Mouse (Mus musculus): Measurements from ENCODE around the gene Ush1c. TPM values are rescaled to one million over a fixed set of nuclear protein-coding genes. Genes with fewer than 3 reads are reported as not detected.
"Not testable (repeated sequence)": the region's sequence is repeated elsewhere in the genome, so short reads cannot be mapped to it uniquely, and the experiment has no call there.

Ush1c gene
- polyA plus RNA-seq, 1 experiment from 2014 or later: 1.4 TPM

DNA sequence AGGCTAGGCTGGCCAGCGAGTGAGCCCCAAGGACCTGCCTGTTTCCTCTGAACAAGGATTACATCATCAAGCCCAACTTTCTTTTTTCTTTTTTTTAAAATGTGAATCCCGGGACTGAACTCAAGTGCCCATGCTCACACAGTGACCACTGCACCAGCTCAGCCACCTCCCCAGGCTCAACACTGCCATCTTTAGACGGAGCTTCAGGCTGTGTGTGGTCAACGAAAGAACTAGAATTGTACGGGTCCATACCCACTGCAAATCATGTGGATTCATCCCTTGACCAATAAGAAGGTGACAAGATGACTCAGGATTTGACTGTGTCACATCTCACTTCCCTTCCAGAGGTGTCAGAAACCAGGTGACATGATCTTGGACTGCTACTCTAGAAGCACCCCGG, 33.5 kb downstream of the Ush1c start:
- no peak for ATAC-seq (ENCODE audit: insufficient number of reproducible peaks, insufficient read depth, low FRiP score, low TSS enrichment, low read depth)
- no peak overlapping the region for H3K4me3 ChIP-seq
- no peaks in the 10 kb centered on the region for H3K36me3 ChIP-seq
- no peak overlapping the region for H3K4me2 ChIP-seq
- H3K9me3 ChIP-seq: no peaks in the 10 kb centered on the region
- no peaks in the 10 kb centered on the region for H3K27me3 ChIP-seq
- no peak overlapping the region for H3K9ac ChIP-seq
- H3K4me1 ChIP-seq: peaks cover 16% of the 10 kb centered on the region
- H3K27ac ChIP-seq: no peak overlapping the region
- WGBS: 78% methylated on average over 6 of the region's 6 CpGs

DNA sequence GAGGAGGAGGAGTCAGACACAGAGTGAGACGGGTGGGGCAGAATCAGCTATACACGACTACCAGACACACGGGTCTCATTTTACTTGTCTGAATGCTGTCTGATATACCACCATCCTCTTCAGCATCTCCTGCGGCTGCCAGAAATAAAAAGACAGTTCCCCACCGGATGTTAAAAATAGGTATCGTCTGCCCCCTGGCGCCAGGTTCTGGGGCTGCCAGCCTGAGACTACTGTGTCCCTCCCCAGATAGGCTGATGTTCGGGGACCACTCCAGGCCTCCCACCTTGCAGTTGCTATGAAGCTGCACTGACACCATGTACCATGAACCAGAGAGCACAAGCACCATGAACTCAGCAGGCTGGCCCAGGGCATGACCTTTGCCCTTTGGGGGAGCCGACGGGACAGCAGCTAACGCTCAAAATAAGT, 34.2 kb downstream of the Ush1c start:
- Histone ChIP-seq H3K27ac (no peak overlapping the region), H3K4me1 (peaks cover 16% of the 10 kb centered on the region), H3K9ac (no peak overlapping the region), H3K27me3 (no peaks in the 10 kb centered on the region), H3K9me3 (no peaks in the 10 kb centered on the region), H3K4me3 (no peak overlapping the region), H3K4me2 (no peak overlapping the region), H3K36me3 (no peaks in the 10 kb centered on the region)
- 30% methylated on average over 11 of the region's 11 CpGs for WGBS
- ATAC-seq (ENCODE audit: insufficient number of reproducible peaks, insufficient read depth, low FRiP score, low TSS enrichment, low read depth): no peak

DNA sequence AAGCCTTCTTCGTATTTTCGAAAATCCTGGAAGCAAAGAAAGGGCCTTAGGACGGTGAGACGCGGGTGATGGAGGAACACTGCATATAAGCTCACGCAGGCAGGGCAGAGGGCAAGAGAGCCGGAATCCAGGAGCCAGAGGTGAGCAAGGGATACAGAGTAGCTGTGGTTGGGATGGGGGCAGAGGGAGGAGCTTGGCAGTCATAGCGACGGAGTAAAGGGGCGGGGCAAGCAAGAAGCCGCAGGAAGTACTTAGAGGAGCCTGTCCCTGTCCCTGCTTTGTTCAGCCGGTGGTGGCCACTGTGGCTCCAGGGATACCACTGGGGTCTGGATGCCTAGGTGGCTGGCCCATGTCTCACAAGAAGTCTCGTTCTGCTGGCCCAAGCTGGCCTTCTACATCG, 36.7 kb downstream of the Ush1c start:
- Histone ChIP-seq H3K4me2 (peak overlapping the region; percentile 41), H3K9ac (no peak overlapping the region), H3K4me3 (peak overlapping the region; percentile 21; the same call in 1 of the 2 replicates)

GRCm38 (mm10) chr7:46200021-46200420, 38.3 kb downstream of the Ush1c start:
- 60% methylated on average over 6 of the region's 6 CpGs for WGBS
- no peak overlapping the region for H3K27ac ChIP-seq

More for the DNA sequence above, 36.7 kb downstream of the Ush1c start:
- no peak for ATAC-seq (ENCODE audit: insufficient number of reproducible peaks, insufficient read depth, low FRiP score, low TSS enrichment, low read depth)
- Histone ChIP-seq H3K27me3 (no peaks in the 10 kb centered on the region), H3K27ac (no peak overlapping the region), H3K36me3 (no peaks in the 10 kb centered on the region), H3K4me1 (peaks cover 16% of the 10 kb centered on the region), H3K9me3 (no peaks in the 10 kb centered on the region)
- 15% methylated on average over 14 of the region's 14 CpGs for WGBS

DNA sequence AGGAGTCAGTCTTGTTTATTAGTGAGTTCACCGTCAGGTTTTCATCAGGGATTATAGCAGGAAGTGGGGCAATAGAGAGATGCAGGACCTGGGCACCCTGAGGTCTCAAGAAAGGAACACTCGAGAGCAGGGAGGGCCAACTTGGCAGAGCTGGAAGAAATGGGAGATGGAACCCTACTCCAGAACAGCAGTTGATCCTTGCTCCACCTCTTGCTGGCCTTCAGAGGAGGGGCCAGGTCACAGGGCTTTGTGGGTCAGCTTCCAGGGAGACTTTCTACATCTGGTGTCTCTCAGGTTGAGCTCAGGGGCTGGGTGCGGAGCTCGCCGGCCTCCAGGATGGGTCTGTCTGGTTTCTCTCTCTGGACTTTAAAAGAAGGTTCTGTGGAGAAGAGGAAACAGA, 42.9 kb downstream of the Ush1c start:
- no peak overlapping the region for H3K9ac ChIP-seq
- H3K9me3 ChIP-seq: no peaks in the 10 kb centered on the region
- no peaks in the 10 kb centered on the region for H3K27me3 ChIP-seq
- no peak overlapping the region for H3K4me3 ChIP-seq
- ATAC-seq (ENCODE audit: insufficient number of reproducible peaks, insufficient read depth, low FRiP score, low TSS enrichment, low read depth): no peak
- H3K4me1 ChIP-seq: no peaks in the 10 kb centered on the region
- no peaks in the 10 kb centered on the region for H3K36me3 ChIP-seq
- H3K4me2 ChIP-seq: no peak overlapping the region
- WGBS: 87% methylated on average over 5 of the region's 5 CpGs
- H3K27ac ChIP-seq: no peak overlapping the region

More at GRCm38 (mm10) chr7:46200021-46200420, 38.3 kb downstream of the Ush1c start:
- no peak overlapping the region for H3K4me2 ChIP-seq
- H3K9ac ChIP-seq: no peak overlapping the region
- H3K27me3 ChIP-seq: no peaks in the 10 kb centered on the region
- H3K4me3 ChIP-seq: no peak overlapping the region
- H3K9me3 ChIP-seq: no peaks in the 10 kb centered on the region
- peaks cover 16% of the 10 kb centered on the region for H3K4me1 ChIP-seq
- ATAC-seq (ENCODE audit: insufficient number of reproducible peaks, insufficient read depth, low FRiP score, low TSS enrichment, low read depth): no peak
- no peaks in the 10 kb centered on the region for H3K36me3 ChIP-seq

DNA sequence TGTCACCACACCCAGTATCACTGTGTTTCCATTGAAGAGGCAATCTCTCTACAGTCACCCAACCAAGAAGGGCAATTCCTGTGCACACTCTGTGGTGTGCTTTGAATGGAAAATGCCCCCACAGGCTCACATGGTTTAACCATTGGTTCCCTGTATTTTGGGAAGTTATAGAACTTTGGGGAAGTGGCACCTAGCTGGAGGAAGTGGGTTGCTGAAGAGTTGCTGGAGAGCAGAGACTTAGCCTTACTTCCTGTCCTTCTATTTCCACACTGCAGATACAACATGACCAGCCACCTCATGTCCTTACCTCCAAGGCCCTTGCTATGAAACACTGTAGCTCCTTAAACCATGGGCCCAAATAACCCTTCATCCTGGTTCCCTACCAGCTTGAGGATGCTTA, 54.1 kb downstream of the Ush1c start:
- H3K9ac ChIP-seq: no peak overlapping the region
- H3K36me3 ChIP-seq: no peaks in the 10 kb centered on the region
- no peak for ATAC-seq (ENCODE audit: insufficient number of reproducible peaks, insufficient read depth, low FRiP score, low TSS enrichment, low read depth)
- H3K4me2 ChIP-seq: no peak overlapping the region
- no peaks in the 10 kb centered on the region for H3K9me3 ChIP-seq
- H3K4me1 ChIP-seq: peaks cover 7% of the 10 kb centered on the region
- no peak overlapping the region for H3K27ac ChIP-seq
- peaks cover 39% of the 10 kb centered on the region for H3K27me3 ChIP-seq
- no peak overlapping the region for H3K4me3 ChIP-seq

DNA sequence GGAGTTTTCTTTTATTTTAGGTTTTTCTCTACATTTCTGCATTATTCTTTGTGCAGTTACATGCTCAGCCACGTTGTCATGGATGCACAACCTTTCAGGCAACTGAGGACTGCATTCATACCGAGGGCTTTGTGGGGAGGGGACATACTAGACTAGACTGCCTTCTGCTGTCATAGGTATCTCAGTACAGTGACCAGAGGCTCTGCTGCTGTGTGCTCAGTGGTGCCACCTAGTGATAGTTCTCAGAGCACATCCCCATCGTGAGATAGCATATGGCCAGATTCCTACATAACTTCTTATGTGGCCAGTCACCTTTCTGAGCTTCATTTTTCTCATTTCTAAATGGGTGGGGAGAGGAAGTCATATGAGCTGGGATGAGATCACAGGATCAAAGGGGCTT, 56.7 kb downstream of the Ush1c start:
- WGBS: 2% methylated on average over 3 of the region's 3 CpGs
- H3K4me2 ChIP-seq: no peak overlapping the region
- H3K27ac ChIP-seq: no peak overlapping the region
- no peak overlapping the region for H3K9ac ChIP-seq
- H3K4me3 ChIP-seq: no peak overlapping the region
- no peaks in the 10 kb centered on the region for H3K9me3 ChIP-seq
- no peaks in the 10 kb centered on the region for H3K36me3 ChIP-seq
- ATAC-seq (ENCODE audit: insufficient number of reproducible peaks, insufficient read depth, low FRiP score, low TSS enrichment, low read depth): no peak
- peaks cover 65% of the 10 kb centered on the region for H3K27me3 ChIP-seq
- H3K4me1 ChIP-seq: peaks cover 9% of the 10 kb centered on the region

DNA sequence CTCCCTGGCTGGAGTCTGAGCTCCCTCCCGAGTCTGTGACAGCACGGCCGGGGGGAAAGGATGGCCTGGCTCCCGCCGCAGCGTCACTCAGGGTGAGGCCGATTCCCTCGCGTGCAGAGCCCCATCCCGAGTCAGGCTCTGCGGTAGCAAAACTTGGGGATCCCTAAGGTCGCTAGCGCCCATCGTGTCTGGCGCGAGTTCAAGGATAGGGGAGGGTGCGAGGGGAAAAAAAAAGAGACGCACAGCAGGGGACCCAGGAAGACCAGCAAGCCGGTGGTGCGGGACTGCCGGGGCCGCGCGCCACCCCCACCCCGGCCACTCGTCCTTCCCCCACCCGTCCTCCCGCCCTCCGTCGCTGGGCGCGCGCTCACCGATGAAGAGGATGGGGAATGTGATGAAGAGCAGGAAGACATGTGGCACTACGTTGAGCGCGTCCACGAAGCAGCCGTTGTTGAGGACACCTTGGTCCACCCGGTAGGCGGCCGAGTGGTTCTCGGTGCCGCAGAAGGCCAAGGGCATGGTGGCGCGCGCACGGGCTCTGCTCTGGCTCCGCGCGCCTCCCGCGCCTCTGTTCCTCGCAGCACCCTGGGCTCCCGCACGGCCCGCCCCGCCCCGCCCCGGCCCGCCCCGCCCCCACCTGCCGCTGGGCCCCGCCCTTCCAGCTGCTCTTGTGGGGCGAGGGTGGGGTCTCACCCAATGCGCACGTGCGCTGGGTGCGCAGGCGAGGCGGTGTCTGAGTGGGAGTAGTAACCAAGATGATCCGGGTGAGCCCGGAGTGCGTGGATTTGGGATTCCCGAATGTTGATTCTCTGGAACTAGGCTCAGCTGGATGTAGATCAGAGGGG, 58.6 kb downstream of the Ush1c start, which contains the start of gene Abcc8:
Gene Abcc8 (minus strand): TSS at position 603 of the 845 bp plus-strand sequence.
- ATAC-seq (ENCODE audit: insufficient number of reproducible peaks, insufficient read depth, low FRiP score, low TSS enrichment, low read depth): peak; percentile 38; the same call in 1 of the 2 replicates
- peak within 1 kb of the TSS; percentile 47 for H3K4me3 ChIP-seq
- H3K36me3 ChIP-seq: no peaks in the 10 kb centered on the region
- peak within 1 kb of the TSS; percentile 61 for H3K9ac ChIP-seq
- H3K4me1 ChIP-seq: peaks cover 9% of the 10 kb centered on the region
- no peak within 1 kb of the TSS for H3K27ac ChIP-seq
- under 1% methylated on average over 66 of the region's 75 CpGs for WGBS
- H3K4me2 ChIP-seq: peak within 1 kb of the TSS; percentile 80
- peaks cover 69% of the 10 kb centered on the region for H3K27me3 ChIP-seq
- H3K9me3 ChIP-seq: no peaks in the 10 kb centered on the region

DNA sequence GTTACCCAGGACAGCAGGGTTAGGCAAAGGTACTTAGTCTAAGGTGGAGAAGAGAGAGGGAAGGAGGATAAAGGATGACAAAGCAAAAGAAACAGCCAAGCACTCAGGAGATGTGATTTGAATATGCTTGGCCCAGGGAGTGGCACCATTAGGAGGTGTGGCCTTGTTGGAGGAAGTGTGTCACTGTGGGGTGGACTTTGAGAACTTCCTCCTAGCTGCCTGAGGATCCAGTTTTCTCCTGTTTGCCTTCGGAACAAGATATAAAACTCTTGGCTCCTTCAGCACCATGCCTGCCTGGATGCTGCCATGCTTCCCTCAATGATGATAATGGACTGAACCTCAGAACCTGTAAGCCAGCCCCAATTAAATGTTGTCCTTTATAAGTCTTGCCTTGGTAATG, 69.3 kb downstream of the Ush1c start:
- ATAC-seq (ENCODE audit: insufficient number of reproducible peaks, insufficient read depth, low FRiP score, low TSS enrichment, low read depth): not testable (repeated sequence)
- WGBS: 90% methylated on average over 1 of the region's 1 CpGs

DNA sequence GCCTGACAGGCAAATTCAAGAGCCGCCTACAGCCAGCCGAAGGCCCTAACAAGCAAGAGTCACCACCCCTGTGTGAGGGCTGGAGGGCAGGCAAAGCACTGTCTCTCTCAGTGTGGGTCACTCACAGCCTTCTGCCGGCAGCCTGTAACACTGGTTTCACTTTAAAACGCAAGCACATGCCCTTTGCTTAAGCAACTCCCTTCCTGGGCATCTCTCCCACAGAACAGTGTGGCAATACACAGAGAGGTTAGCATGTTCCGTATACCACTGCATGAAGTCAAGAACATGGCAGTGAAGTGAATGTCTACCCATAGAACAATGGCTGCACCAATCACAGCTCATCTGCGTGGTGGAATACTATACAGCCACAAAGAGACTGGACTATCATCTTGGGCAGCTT, 69.9 kb downstream of the Ush1c start:
- no peak overlapping the region for H3K4me2 ChIP-seq
- ATAC-seq (ENCODE audit: insufficient number of reproducible peaks, insufficient read depth, low FRiP score, low TSS enrichment, low read depth): no peak
- H3K9ac ChIP-seq: no peak overlapping the region
- WGBS: 89% methylated on average over 6 of the region's 6 CpGs
- H3K36me3 ChIP-seq: no peaks in the 10 kb centered on the region
- H3K27ac ChIP-seq: no peak overlapping the region
- no peaks in the 10 kb centered on the region for H3K9me3 ChIP-seq
- no peak overlapping the region for H3K4me3 ChIP-seq
- H3K27me3 ChIP-seq: no peaks in the 10 kb centered on the region
- H3K4me1 ChIP-seq: no peaks in the 10 kb centered on the region

More for the DNA sequence above, 69.3 kb downstream of the Ush1c start:
- H3K4me2 ChIP-seq, H3K36me3 ChIP-seq, H3K27ac ChIP-seq, H3K4me3 ChIP-seq, H3K27me3 ChIP-seq, H3K4me1 ChIP-seq, H3K9me3 ChIP-seq, H3K9ac ChIP-seq: not testable (repeated sequence)

GRCm38 (mm10) chr7:46167901-46168300, 70.4 kb downstream of the Ush1c start:
- H3K4me3 ChIP-seq: no peak overlapping the region
- no peaks in the 10 kb centered on the region for H3K27me3 ChIP-seq
- WGBS: 86% methylated on average over 7 of the region's 7 CpGs
- H3K27ac ChIP-seq: no peak overlapping the region
- no peak overlapping the region for H3K9ac ChIP-seq
- ATAC-seq (ENCODE audit: insufficient number of reproducible peaks, insufficient read depth, low FRiP score, low TSS enrichment, low read depth): no peak
- H3K9me3 ChIP-seq: no peaks in the 10 kb centered on the region
- H3K4me1 ChIP-seq: no peaks in the 10 kb centered on the region
- no peak overlapping the region for H3K4me2 ChIP-seq
- H3K36me3 ChIP-seq: no peaks in the 10 kb centered on the region

DNA sequence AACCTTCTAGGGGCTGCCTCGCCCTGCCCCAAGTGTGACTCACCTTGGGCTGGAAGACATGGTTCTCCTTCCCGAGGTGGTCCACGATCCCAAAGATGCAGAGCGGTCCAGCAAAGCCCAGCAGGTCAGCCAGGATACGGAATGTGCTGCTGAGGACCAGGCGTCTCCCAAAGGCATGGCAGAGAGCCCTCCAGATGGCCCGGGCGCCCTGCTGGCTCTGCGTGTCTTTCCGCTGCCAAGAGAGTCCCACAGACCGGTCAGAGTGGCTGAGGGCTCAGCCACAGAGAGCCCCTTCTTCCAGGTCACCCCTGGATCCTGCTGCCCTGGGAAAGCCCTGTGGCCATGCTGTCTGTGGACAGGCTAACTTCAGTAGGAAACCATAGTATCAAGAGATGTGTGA, 72.4 kb downstream of the Ush1c start:
- no peaks in the 10 kb centered on the region for H3K9me3 ChIP-seq
- H3K27me3 ChIP-seq: no peaks in the 10 kb centered on the region
- 91% methylated on average over 11 of the region's 11 CpGs for WGBS
- H3K4me2 ChIP-seq: no peak overlapping the region
- H3K36me3 ChIP-seq: no peaks in the 10 kb centered on the region
- no peak overlapping the region for H3K4me3 ChIP-seq
- no peak overlapping the region for H3K9ac ChIP-seq
- no peaks in the 10 kb centered on the region for H3K4me1 ChIP-seq
- no peak for ATAC-seq (ENCODE audit: insufficient number of reproducible peaks, insufficient read depth, low FRiP score, low TSS enrichment, low read depth)
- H3K27ac ChIP-seq: no peak overlapping the region

Measured in embryonic facial prominence, embryonic 13.5 days (tissue).